ENCODE assay signal across 15 mouse cellular contexts in genomic region chr6:85366387-85366786, GRCm38 (mm10). TPM values are rescaled to one million over a fixed set of nuclear protein-coding genes. Genes with fewer than 3 reads are reported as not detected.
DNase-seq lines count a peak whose midpoint lies in the region; ATAC-seq and TF ChIP-seq lines count a peak whose summit lies in the region.
"Had no signal": no experiment of that assay in that cellular context is flagged by ENCODE, and none has a peak within 500 bp of the region (broad histone marks: within the 10 kb centered on the region; RNA-seq: fewer than 3 reads in every experiment).

No protein-coding gene starts in this region.

- no peak for TF ChIP-seq CTCF in brain, embryonic 14.5 days (IDR thresholded peaks at IDR 0.05; ENCODE audit: borderline replicate concordance, extremely low read depth, insufficient read depth, insufficient read length)

- peaks cover 59% of the 10 kb centered on the region for H3K4me1 ChIP-seq in limb, embryonic 13.5 days

- 0 out of 2 replicates have a peak, but pooled peaks cover 5% of the 10 kb centered on the region for H3K36me3 ChIP-seq in limb, embryonic 13.5 days
- H3K36me3 ChIP-seq: forebrain, embryonic 12.5 days had no signal

- H3K27me3 ChIP-seq in limb, embryonic 13.5 days: no peaks in the 10 kb centered on the region
- H3K27me3 ChIP-seq: Patski had no signal

- no peaks in the 10 kb centered on the region for H3K9me3 ChIP-seq in limb, embryonic 13.5 days
- H3K9me3 ChIP-seq: forebrain, embryonic 12.5 days had no signal

- peak; percentile 37 for DNase-seq in cerebellum, adult 11-12 months
- DNase-seq in cerebellum, adult 9-10 months: no peak
- DNase-seq in kidney, postnatal 14 days: peak; percentile 15
- DNase-seq in kidney, adult 9 months: no peak
- peak; percentile 14 for DNase-seq in brain, embryonic 14.5 days (ENCODE audit: low read depth)
- no peak for DNase-seq in thymus, postnatal 10 days (ENCODE audit: low spot score in 2 of 2)
- DNase-seq in spleen, adult 12 weeks (ENCODE audit: low spot score): no peak
- DNase-seq: gastrocnemius, postnatal 14 days had no signal

- TF ChIP-seq POLR2A in brain, embryonic 14.5 days (IDR thresholded peaks at IDR 0.05; ENCODE audit: borderline replicate concordance, extremely low read depth, insufficient read depth, insufficient read length, poor library complexity, severe bottlenecking): no peak

- no peak overlapping the region for H3K4me3 ChIP-seq in limb, embryonic 13.5 days
- H3K4me3 ChIP-seq: forebrain, embryonic 12.5 days; left cerebral cortex, adult 2 months had no signal

- H3K27ac ChIP-seq in limb, embryonic 13.5 days: peak overlapping the region; percentile 33; the same call in 1 of the 2 replicates
- H3K27ac ChIP-seq: forebrain, embryonic 12.5 days; left cerebral cortex, adult 2 months had no signal

- 0 out of 2 replicates have a peak overlapping the region, but pooled peaks have one; percentile 7 for H3K4me2 ChIP-seq in limb, embryonic 13.5 days (replicated peaks)
- H3K4me2 ChIP-seq: forebrain, embryonic 12.5 days had no signal

- ATAC-seq in limb, embryonic 13.5 days (ENCODE audit: low FRiP score, low read depth): no peak
- ATAC-seq: Patski had no signal

- 59% methylated on average over 1 of the region's 1 CpGs for WGBS in limb, embryonic 13.5 days

- H3K9ac ChIP-seq in limb, embryonic 13.5 days: peak overlapping the region; percentile 19; the same call in 1 of the 2 replicates
- H3K9ac ChIP-seq: forebrain, embryonic 12.5 days had no signal

RNA-seq across cellular contexts. Expression of gene Rab11fip5, which starts 8.0 kb away (rescaled TPM):
- 14.8 and 23.1 TPM in 2 replicates for polyA plus RNA-seq in brain, embryonic 14.5 days (2012; rRNA removed)
- polyA plus RNA-seq in limb, embryonic 13.5 days (2015; fragmentation: Nextera tagmentation; extraction: Ambion mirVana): 16.7 and 17.2 TPM in 2 replicates

RNA-seq across cellular contexts. Expression of gene Sfxn5, which starts 33.2 kb away (rescaled TPM):
- 15.1 and 17.5 TPM in 2 replicates for polyA plus RNA-seq in brain, embryonic 14.5 days (2012; rRNA removed)
- 8.9 and 10.1 TPM in 2 replicates for polyA plus RNA-seq in limb, embryonic 13.5 days (2015; fragmentation: Nextera tagmentation; extraction: Ambion mirVana)

RNA-seq across cellular contexts. Expression of gene Noto, which starts 57.3 kb away (rescaled TPM):
- polyA plus RNA-seq in brain, embryonic 14.5 days (2012; rRNA removed): not detected in 2 replicates
- polyA plus RNA-seq in limb, embryonic 13.5 days (2015; fragmentation: Nextera tagmentation; extraction: Ambion mirVana): not detected in 2 replicates
- polyA plus RNA-seq: C2C12; forebrain, embryonic 12.5 days; liver, embryonic 16.5 days; midbrain, postnatal 0 days; Patski had no signal

Comparison
In these comparisons a context has a peak if more than half of its experiments do, and no peak if none do; other contexts are left out.
1. DNase-seq: peak in cerebellum, adult 11-12 months (single experiment), kidney, postnatal 14 days (single experiment) and brain, embryonic 14.5 days (single experiment); none in cerebellum, adult 9-10 months (single experiment), kidney, adult 9 months (single experiment), thymus, postnatal 10 days (0 of 2) and spleen, adult 12 weeks (single experiment).